Mouse (Mus musculus): Measurements from ENCODE around the gene Olfr495.

The Olfr495 gene

GRCm38 (mm10) chr7:108392867-108393266, at the start of gene Olfr495:
Gene Olfr495, plus strand, starts transcription at chr7:108393167.
- DNase-seq: no peak

GRCm38 (mm10) chr7:108346879-108347278, 46.1 kb upstream of the Olfr495 start, which contains the start of gene Olfr493:
Gene Olfr493, minus strand, starts transcription at chr7:108346979.
- DNase-seq: no peak

GRCm38 (mm10) chr7:108365035-108365434, 27.9 kb upstream of the Olfr495 start, which contains the start of gene Olfr494:
Gene Olfr494, plus strand, starts transcription at chr7:108365335.
- DNase-seq: no peak

GRCm38 (mm10) chr7:108420121-108420520, 27.2 kb downstream of the Olfr495 start, which contains the start of gene Olfr497:
Gene Olfr497, plus strand, starts transcription at chr7:108420421.
- no peak for DNase-seq
